Mouse (Mus musculus) embryonic facial prominence, embryonic 13.5 days (tissue): ENCODE measurements around the gene Stard13. TPM values are rescaled to one million over a fixed set of nuclear protein-coding genes. Genes with fewer than 3 reads are reported as not detected.

ENCODE experiments used
- ATAC-seq: fragments of 200-750 bp; cut with Nextera tagmentation; 2 replicates; pipeline ENCODE4 v1.8.0; 2017; ENCODE audit warnings: low read depth; ENCODE audit not compliant: insufficient number of reproducible peaks, insufficient read depth, low FRiP score, low TSS enrichment
- H3K27ac ChIP-seq: fragments of 300-500 bp; sonication (generic); 2 replicates; pipeline ENCODE4 v1.5.1; 2015; ENCODE audit warnings: moderate library complexity, mild to moderate bottlenecking, inconsistent platforms
- H3K27me3 ChIP-seq: fragments of 300-500 bp; sonication (generic); 2 replicates; pipeline ENCODE4 v1.6.1; 2015; ENCODE audit warnings: mild to moderate bottlenecking, inconsistent platforms
- H3K36me3 ChIP-seq: fragments of 300-500 bp; sonication (generic); 2 replicates; pipeline ENCODE4 v1.6.1; 2015; ENCODE audit warnings: mild to moderate bottlenecking, inconsistent platforms
- H3K4me1 ChIP-seq: fragments of 300-500 bp; sonication (generic); 2 replicates; pipeline ENCODE4 v1.6.1; 2015; ENCODE audit warnings: inconsistent platforms
- H3K4me2 ChIP-seq: fragments of 300-500 bp; sonication (generic); 2 replicates; pipeline ENCODE4 v1.6.1; 2015; ENCODE audit warnings: moderate library complexity, mild to moderate bottlenecking, inconsistent platforms
- H3K4me3 ChIP-seq: fragments of 300-500 bp; sonication (generic); 2 replicates; pipeline ENCODE4 v1.5.1; 2015; ENCODE audit warnings: mild to moderate bottlenecking, inconsistent platforms
- H3K9ac ChIP-seq: fragments of 300-500 bp; sonication (generic); 2 replicates; pipeline ENCODE4 v1.6.1; 2015; ENCODE audit warnings: mild to moderate bottlenecking, inconsistent platforms
- H3K9me3 ChIP-seq: fragments of 300-500 bp; sonication (generic); 2 replicates; pipeline ENCODE4 v1.6.1; 2016; ENCODE audit warnings: inconsistent platforms
- WGBS: fragments of 180-500 bp; shearing (Covaris S2); methylation state at CpG from one replicate; pipeline ENCODE4 v1.1.7; 2015; ENCODE audit warnings: mixed read lengths; 5-methylcytosine and 5-hydroxymethylcytosine counted together
- polyA plus RNA-seq: library from polyadenylated mRNA; unstranded; fragments of >200 nt; fragmentation: Nextera tagmentation; extraction: Ambion mirVana; gene quantifications from 2 replicates; pipeline ENCODE4 v1.2.1, GENCODE M21; 2015

Gene Stard13
- polyA plus RNA-seq, 1 experiment from 2014 or later, result 6.4 TPM

DNA sequence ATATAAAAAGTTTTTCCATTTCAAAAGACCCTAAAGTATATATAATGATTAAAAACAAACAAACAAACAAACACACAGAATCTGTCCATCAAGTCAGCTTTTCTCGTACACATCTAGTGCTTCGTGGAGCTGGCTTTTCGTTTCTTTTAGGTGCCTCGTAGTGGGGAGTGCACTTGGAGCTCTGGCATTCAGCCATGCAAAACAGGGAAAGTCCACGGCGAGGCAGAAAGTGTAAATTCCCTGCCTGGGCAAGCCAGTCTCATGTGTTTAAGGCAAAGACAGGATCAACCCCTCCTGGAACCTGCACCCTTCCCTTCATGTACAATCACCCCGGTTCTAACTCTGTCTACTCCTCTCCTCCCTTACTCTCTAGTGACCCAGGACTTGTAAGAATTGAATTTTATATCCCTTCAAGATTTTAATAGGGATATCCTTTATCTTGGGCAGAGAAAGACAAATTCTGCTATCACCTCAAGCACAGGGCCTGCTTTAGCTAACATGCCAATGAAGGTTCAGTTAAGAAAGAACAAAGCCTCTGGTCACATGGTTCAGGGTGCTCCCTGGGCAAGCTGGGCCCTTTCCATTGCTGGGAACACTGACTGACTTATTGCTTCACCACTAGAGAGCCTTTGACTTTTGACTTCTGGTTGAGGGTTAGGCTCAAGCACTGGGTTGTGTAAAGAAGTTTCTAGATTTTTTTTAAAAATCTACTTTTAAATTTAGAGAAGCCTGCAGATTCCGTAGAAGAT lies 98.4 kb downstream of the Stard13 start:
- 63% methylated on average over 8 of the region's 8 CpGs for WGBS
- Histone ChIP-seq H3K27me3 (no peaks in the 10 kb centered on the region), H3K4me2 (no peak overlapping the region), H3K4me3 (no peak overlapping the region), H3K9me3 (no peaks in the 10 kb centered on the region), H3K9ac (no peak overlapping the region), H3K4me1 (peaks cover 17% of the 10 kb centered on the region), H3K27ac (peak overlapping the region; percentile 45; the same call in 1 of the 2 replicates), H3K36me3 (no peaks in the 10 kb centered on the region)
- no peak for ATAC-seq

- ATAC-seq, result no peak
- no peak overlapping the region for H3K4me3 ChIP-seq
- no peaks in the 10 kb centered on the region for H3K27me3 ChIP-seq
- WGBS, result 80% methylated on average over 4 of the region's 4 CpGs
- no peak overlapping the region for H3K27ac ChIP-seq
- H3K36me3 ChIP-seq, result no peaks in the 10 kb centered on the region
- no peak overlapping the region for H3K4me2 ChIP-seq
- H3K9ac ChIP-seq, result no peak overlapping the region
- H3K9me3 ChIP-seq, result no peaks in the 10 kb centered on the region
- peaks cover 25% of the 10 kb centered on the region for H3K4me1 ChIP-seq
Measured at GRCm38 (mm10) chr5:151134202-151134601, 99.4 kb downstream of the Stard13 start.

- no peak overlapping the region for H3K27ac ChIP-seq
- H3K4me3 ChIP-seq, result no peak overlapping the region
- WGBS, result 91% methylated on average over 14 of the region's 14 CpGs
- H3K4me2 ChIP-seq, result no peak overlapping the region
- no peaks in the 10 kb centered on the region for H3K36me3 ChIP-seq
- H3K9ac ChIP-seq, result no peak overlapping the region
- ATAC-seq, result no peak
- no peaks in the 10 kb centered on the region for H3K27me3 ChIP-seq
- H3K4me1 ChIP-seq, result peaks cover 25% of the 10 kb centered on the region
- no peaks in the 10 kb centered on the region for H3K9me3 ChIP-seq
Measured at GRCm38 (mm10) chr5:151133744-151134143, 99.9 kb downstream of the Stard13 start.

- H3K27me3 ChIP-seq, result no peaks in the 10 kb centered on the region
- H3K4me1 ChIP-seq, result peaks cover 25% of the 10 kb centered on the region
- no peaks in the 10 kb centered on the region for H3K9me3 ChIP-seq
- H3K4me3 ChIP-seq, result no peak overlapping the region
- H3K4me2 ChIP-seq, result no peak overlapping the region
- H3K36me3 ChIP-seq, result no peaks in the 10 kb centered on the region
- no peak; the same call in 1 of the 2 replicates for ATAC-seq
- WGBS, result 39% methylated on average over 2 of the region's 2 CpGs
- no peak overlapping the region for H3K27ac ChIP-seq
- no peak overlapping the region for H3K9ac ChIP-seq
Measured at GRCm38 (mm10) chr5:151129762-151130161, 103.9 kb downstream of the Stard13 start.

DNA sequence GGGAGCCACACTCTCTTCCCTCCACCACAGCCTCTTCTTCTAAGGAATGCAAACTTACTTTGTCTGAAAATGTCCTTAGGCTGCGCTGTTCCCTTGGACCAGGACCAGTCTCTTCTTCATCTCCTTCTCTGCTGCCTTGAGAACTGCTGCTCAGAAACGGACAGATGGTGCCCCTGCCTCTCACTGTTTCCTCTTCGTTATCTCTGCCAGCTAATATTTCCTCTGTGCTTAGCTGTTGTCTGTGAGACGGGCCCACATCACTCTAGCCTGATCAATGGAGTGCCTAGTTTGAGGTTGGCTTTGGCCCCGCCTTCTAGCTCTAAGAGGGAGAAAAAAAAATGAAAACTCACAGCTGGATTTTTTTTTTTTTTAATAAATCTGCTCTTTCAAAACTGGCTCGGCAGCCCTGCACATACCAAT lies 106.3 kb downstream of the Stard13 start:
- no peaks in the 10 kb centered on the region for H3K9me3 ChIP-seq
- no peak for ATAC-seq
- H3K4me2 ChIP-seq, result peak overlapping the region; percentile 45
- no peak overlapping the region for H3K27ac ChIP-seq
- H3K27me3 ChIP-seq, result no peaks in the 10 kb centered on the region
- H3K4me1 ChIP-seq, result peaks cover 25% of the 10 kb centered on the region
- no peaks in the 10 kb centered on the region for H3K36me3 ChIP-seq
- 45% methylated on average over 6 of the region's 6 CpGs for WGBS
- H3K9ac ChIP-seq, result no peak overlapping the region
- H3K4me3 ChIP-seq, result 0 out of 2 replicates have a peak overlapping the region, but pooled peaks have one; percentile 6

- 32% methylated on average over 10 of the region's 10 CpGs for WGBS
- H3K27ac ChIP-seq, result no peak overlapping the region
- H3K27me3 ChIP-seq, result no peaks in the 10 kb centered on the region
- H3K36me3 ChIP-seq, result no peaks in the 10 kb centered on the region
- H3K9me3 ChIP-seq, result no peaks in the 10 kb centered on the region
- no peak overlapping the region for H3K9ac ChIP-seq
- H3K4me3 ChIP-seq, result no peak overlapping the region; the same call in 1 of the 2 replicates
- peak overlapping the region; percentile 45 for H3K4me2 ChIP-seq
- no peak for ATAC-seq
- peaks cover 25% of the 10 kb centered on the region for H3K4me1 ChIP-seq
Measured at GRCm38 (mm10) chr5:151126608-151127005, 107.0 kb downstream of the Stard13 start.

GRCm38 (mm10) chr5:151125985-151126607 lies 107.5 kb downstream of the Stard13 start:
- H3K9me3 ChIP-seq, result no peaks in the 10 kb centered on the region
- H3K9ac ChIP-seq, result no peak overlapping the region
- H3K4me2 ChIP-seq, result peak overlapping the region; percentile 45
- no peaks in the 10 kb centered on the region for H3K27me3 ChIP-seq
- peaks cover 25% of the 10 kb centered on the region for H3K4me1 ChIP-seq
- peak overlapping the region; percentile 0; the same call in 1 of the 2 replicates for H3K4me3 ChIP-seq
- WGBS, result 27% methylated on average over 6 of the region's 6 CpGs
- H3K36me3 ChIP-seq, result no peaks in the 10 kb centered on the region
- 0 out of 2 replicates have a peak overlapping the region, but pooled peaks have one; percentile 29 for H3K27ac ChIP-seq
- no peak for ATAC-seq

- Histone ChIP-seq H3K27me3 (no peaks in the 10 kb centered on the region), H3K4me1 (peaks cover 3% of the 10 kb centered on the region), H3K9me3 (no peaks in the 10 kb centered on the region), H3K4me2 (no peak overlapping the region), H3K4me3 (no peak overlapping the region), H3K27ac (no peak overlapping the region), H3K36me3 (no peaks in the 10 kb centered on the region), H3K9ac (no peak overlapping the region)
- no peak for ATAC-seq
- WGBS, result 77% methylated on average over 2 of the region's 2 CpGs
Measured at GRCm38 (mm10) chr5:151117846-151118245, 115.8 kb downstream of the Stard13 start.

GRCm38 (mm10) chr5:151116192-151116887 lies 117.3 kb downstream of the Stard13 start:
- H3K9me3 ChIP-seq, result no peaks in the 10 kb centered on the region
- H3K9ac ChIP-seq, result no peak overlapping the region
- H3K4me3 ChIP-seq, result no peak overlapping the region
- ATAC-seq, result no peak
- no peak overlapping the region for H3K4me2 ChIP-seq
- H3K36me3 ChIP-seq, result no peaks in the 10 kb centered on the region
- H3K4me1 ChIP-seq, result peaks cover 8% of the 10 kb centered on the region
- 80% methylated on average over 5 of the region's 5 CpGs for WGBS
- H3K27ac ChIP-seq, result no peak overlapping the region
- H3K27me3 ChIP-seq, result no peaks in the 10 kb centered on the region

- no peak overlapping the region for H3K4me2 ChIP-seq
- 0 out of 2 replicates have a peak overlapping the region, but pooled peaks have one; percentile 7 for H3K27ac ChIP-seq
- H3K9me3 ChIP-seq, result no peaks in the 10 kb centered on the region
- H3K9ac ChIP-seq, result no peak overlapping the region
- H3K27me3 ChIP-seq, result no peaks in the 10 kb centered on the region
- peaks cover 16% of the 10 kb centered on the region for H3K4me1 ChIP-seq
- H3K36me3 ChIP-seq, result no peaks in the 10 kb centered on the region
- ATAC-seq, result no peak
- H3K4me3 ChIP-seq, result no peak overlapping the region
- WGBS, result 67% methylated on average over 9 of the region's 9 CpGs
Measured at GRCm38 (mm10) chr5:151112743-151113142, 120.9 kb downstream of the Stard13 start.

DNA sequence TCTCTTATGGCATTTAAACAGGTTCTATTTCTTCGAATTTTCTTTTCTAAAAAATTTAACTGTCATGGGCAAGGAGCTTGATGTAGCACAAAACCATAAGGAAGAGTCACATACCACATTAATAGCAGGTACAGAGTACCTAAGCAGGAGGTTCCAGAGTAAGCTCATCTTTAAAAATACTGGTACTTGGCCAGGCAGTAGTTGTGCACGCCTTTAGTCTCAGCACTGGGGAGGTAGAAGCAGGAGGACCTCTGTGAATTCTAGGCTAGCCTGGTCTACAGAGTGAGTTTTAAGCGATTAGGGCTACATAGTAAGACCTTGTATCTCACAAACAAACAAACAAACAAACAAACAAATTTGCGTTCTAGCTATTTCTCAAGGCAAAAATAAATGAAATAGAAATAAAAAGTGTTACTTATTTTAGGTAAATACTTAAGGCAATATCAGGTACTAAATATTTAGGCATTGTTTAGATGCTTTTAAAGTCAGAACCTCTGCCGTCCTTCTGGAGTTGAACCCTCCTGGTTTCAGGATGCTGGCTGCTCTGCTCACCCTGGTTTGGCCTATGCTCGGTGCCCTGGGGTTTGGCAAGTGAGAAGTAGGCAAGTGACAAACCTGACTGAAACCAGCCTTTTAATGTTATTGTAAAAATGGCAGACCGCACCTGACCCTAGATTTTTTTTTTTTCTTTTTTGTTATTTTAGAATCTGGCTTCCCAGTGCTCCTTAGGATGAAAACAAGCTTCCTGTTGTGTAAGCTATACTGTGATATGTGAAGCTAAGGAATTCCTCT lies 122.4 kb downstream of the Stard13 start:
- H3K9ac ChIP-seq, result no peak overlapping the region
- H3K27ac ChIP-seq, result no peak overlapping the region
- H3K4me3 ChIP-seq, result no peak overlapping the region
- WGBS, result 85% methylated on average over 7 of the region's 7 CpGs
- peaks cover 16% of the 10 kb centered on the region for H3K4me1 ChIP-seq
- ATAC-seq, result no peak
- no peaks in the 10 kb centered on the region for H3K36me3 ChIP-seq
- H3K9me3 ChIP-seq, result no peaks in the 10 kb centered on the region
- no peak overlapping the region for H3K4me2 ChIP-seq
- H3K27me3 ChIP-seq, result no peaks in the 10 kb centered on the region
